Mouse (Mus musculus) spleen, adult 2 months (tissue): ENCODE measurements at regions not wholly inside any gene's neighbourhood (a gene's known extent, or its start where the extent isn't known, plus 50 kb on each side); places are given as distances from the start of the nearest gene placed in this dataset.

ENCODE experiments used
- CTCF ChIP-seq: fragments of 200-500 bp; IDR thresholded peaks from 2 replicates; pipeline ENCODE4 v1.5.1; 2011; ENCODE audit warnings: mild to moderate bottlenecking, inconsistent platforms; ENCODE audit not compliant: insufficient read depth, insufficient read length, insufficient replicate concordance; ENCODE audit errors: extremely low read depth
- POLR2A ChIP-seq: fragments of 200-500 bp; IDR thresholded peaks from 2 replicates; pipeline ENCODE4 v1.6.1; 2011; ENCODE audit warnings: low read depth, low read length, inconsistent platforms

GRCm38 (mm10) chr5:120276229-120276628 lies 155.3 kb upstream of the Lhx5 start:
- TF ChIP-seq CTCF (no peak), POLR2A (no peak)
